Comparison of ENCODE assay signal across 9 mouse cellular contexts in the genomic region with DNA sequence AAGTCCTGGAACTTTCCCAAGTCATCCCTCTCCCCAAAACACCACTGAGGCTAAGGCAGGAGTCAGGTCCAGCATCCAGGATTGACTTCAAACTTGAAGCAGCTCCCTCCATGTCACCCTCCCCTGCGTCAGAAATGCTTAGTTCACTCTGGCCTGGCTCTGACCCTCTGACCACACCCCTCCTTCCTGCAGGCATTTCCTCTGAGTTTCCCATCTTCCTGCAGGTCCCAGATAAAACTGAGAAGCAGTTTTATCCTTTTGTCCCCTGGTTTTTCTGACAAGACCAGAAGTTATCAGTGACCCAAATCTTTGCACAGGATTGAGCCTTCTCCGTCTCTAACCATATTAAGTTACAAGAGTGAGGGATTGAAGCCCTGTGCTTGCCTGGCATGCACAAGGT. TPM values are rescaled to one million over a fixed set of nuclear protein-coding genes. Genes with fewer than 3 reads are reported as not detected.
DNase-seq lines count a peak whose midpoint lies in the region; ATAC-seq lines count a peak whose summit lies in the region.
"Had no signal": no experiment of that assay in that cellular context is flagged by ENCODE, and none has a peak within 500 bp of the region (broad histone marks: within the 10 kb centered on the region; RNA-seq: fewer than 3 reads in every experiment).

No protein-coding gene starts in this region.

- no peaks in the 10 kb centered on the region for H3K4me1 ChIP-seq in embryonic facial prominence, embryonic 11.5 days (ENCODE audit: control insufficient read depth, insufficient read depth, low read length)
- H3K4me1 ChIP-seq in intestine, embryonic 15.5 days (replicated peaks) = peaks cover 3% of the 10 kb centered on the region; the same call in 1 of the 2 replicates
- H3K4me1 ChIP-seq in liver, embryonic 12.5 days = peaks cover 28% of the 10 kb centered on the region

- DNase-seq in adrenal gland, adult (ENCODE audit: inconsistent age in 2 of 2, low spot score in 1 of 2) = peak; percentile 52 to 74
- DNase-seq in adrenal gland, postnatal 25 days = no peak
- DNase-seq in embryonic facial prominence, embryonic 11.5 days (ENCODE audit: low spot score) = peak; percentile 12
- no peak for DNase-seq in cerebellum, postnatal 25 days
- no peak for DNase-seq in neural tube, embryonic 10.5 days (ENCODE audit: extremely low spot score, low spot score)

- no peaks in the 10 kb centered on the region for H3K27me3 ChIP-seq in embryonic facial prominence, embryonic 11.5 days (ENCODE audit: control insufficient read depth, insufficient read depth, low read length)
- no peaks in the 10 kb centered on the region for H3K27me3 ChIP-seq in intestine, embryonic 15.5 days (replicated peaks)
- H3K27me3 ChIP-seq in liver, embryonic 12.5 days (replicated peaks) = peaks cover 15% of the 10 kb centered on the region
- H3K27me3 ChIP-seq: embryonic facial prominence, embryonic 12.5 days had no signal

- H3K9ac ChIP-seq in embryonic facial prominence, embryonic 11.5 days (replicated peaks; ENCODE audit: low read length) = no peak overlapping the region
- no peak overlapping the region for H3K9ac ChIP-seq in intestine, embryonic 15.5 days
- H3K9ac ChIP-seq in liver, embryonic 12.5 days = no peak overlapping the region
- H3K9ac ChIP-seq: embryonic facial prominence, embryonic 12.5 days had no signal

- H3K9me3 ChIP-seq in embryonic facial prominence, embryonic 11.5 days (replicated peaks; ENCODE audit: control insufficient read depth, low read length) = no peaks in the 10 kb centered on the region
- no peaks in the 10 kb centered on the region for H3K9me3 ChIP-seq in intestine, embryonic 15.5 days
- no peaks in the 10 kb centered on the region for H3K9me3 ChIP-seq in liver, embryonic 12.5 days (replicated peaks)
- H3K9me3 ChIP-seq: embryonic facial prominence, embryonic 12.5 days had no signal

- H3K4me3 ChIP-seq in embryonic facial prominence, embryonic 11.5 days (ENCODE audit: low read depth, low read length) = no peak overlapping the region
- H3K4me3 ChIP-seq in intestine, embryonic 15.5 days (replicated peaks) = no peak overlapping the region
- no peak overlapping the region for H3K4me3 ChIP-seq in liver, embryonic 12.5 days
- H3K4me3 ChIP-seq: embryonic facial prominence, embryonic 12.5 days had no signal

- whole genome bisulfite sequencing in embryonic facial prominence, embryonic 11.5 days = 21% methylated on average over 2 of the region's 2 CpGs
- 58% methylated on average over 2 of the region's 2 CpGs for WGBS in intestine, embryonic 15.5 days
- WGBS in liver, embryonic 12.5 days (ENCODE audit: insufficient replicate concordance) = 30% methylated on average over 2 of the region's 2 CpGs

- peak overlapping the region; percentile 43 for H3K27ac ChIP-seq in embryonic facial prominence, embryonic 11.5 days (replicated peaks; ENCODE audit: low read depth, low read length)
- peak overlapping the region; percentile 55; the same call in 1 of the 2 replicates for H3K27ac ChIP-seq in intestine, embryonic 15.5 days
- H3K27ac ChIP-seq in liver, embryonic 12.5 days = 0 out of 2 replicates have a peak overlapping the region, but pooled peaks have one; percentile 36

- no peak for ATAC-seq in embryonic facial prominence, embryonic 11.5 days (replicated peaks; ENCODE audit: insufficient number of reproducible peaks, low FRiP score, low TSS enrichment, low read depth)
- ATAC-seq in intestine, embryonic 15.5 days = no peak
- ATAC-seq in liver, embryonic 12.5 days = no peak
- ATAC-seq in megakaryocyte-erythroid progenitor cell, adult 5-6 weeks (replicated peaks; ENCODE audit: low FRiP score, low TSS enrichment, poor library complexity, severe bottlenecking) = no peak

- no peak overlapping the region for H3K4me2 ChIP-seq in embryonic facial prominence, embryonic 11.5 days (ENCODE audit: low read depth, low read length)
- no peak overlapping the region for H3K4me2 ChIP-seq in intestine, embryonic 15.5 days (replicated peaks)
- H3K4me2 ChIP-seq in liver, embryonic 12.5 days = no peak overlapping the region
- H3K4me2 ChIP-seq: embryonic facial prominence, embryonic 12.5 days had no signal

- H3K36me3 ChIP-seq in embryonic facial prominence, embryonic 11.5 days (replicated peaks; ENCODE audit: control insufficient read depth, insufficient read depth, low read depth, low read length) = no peaks in the 10 kb centered on the region
- no peaks in the 10 kb centered on the region for H3K36me3 ChIP-seq in intestine, embryonic 15.5 days
- no peaks in the 10 kb centered on the region for H3K36me3 ChIP-seq in liver, embryonic 12.5 days

RNA-seq across cellular contexts. Expression of a gene that starts 47.8 kb away (rescaled TPM):
- 2.8 and 2.9 TPM in 2 replicates for total RNA-seq in adrenal gland, postnatal 25 days (2021)
- 5.4 and 5.8 TPM in 2 replicates for polyA plus RNA-seq in embryonic facial prominence, embryonic 11.5 days (2014; fragmentation: Nextera tagmentation; extraction: Ambion mirVana)
- polyA plus RNA-seq in intestine, embryonic 15.5 days (2015; fragmentation: Nextera tagmentation; extraction: Ambion mirVana) = 5.7 and 6.9 TPM in 2 replicates
- polyA plus RNA-seq in liver, embryonic 12.5 days (2016; fragmentation: Nextera tagmentation; extraction: Ambion mirVana) = 1.8 TPM in 2 replicates
- total RNA-seq in megakaryocyte-erythroid progenitor cell, adult 5-6 weeks (2014; fragmentation: Nextera tagmentation) = 0.39 and 1.4 TPM in 2 replicates
- total RNA-seq in megakaryocyte-erythroid progenitor cell, adult 5-6 weeks (2017) = 0.80 and 1.1 TPM in 2 replicates

RNA-seq across cellular contexts. Expression of a gene that starts 50.9 kb away (rescaled TPM):
- not detected in 2 replicates for total RNA-seq in adrenal gland, postnatal 25 days (2021)
- polyA plus RNA-seq in embryonic facial prominence, embryonic 11.5 days (2014; fragmentation: Nextera tagmentation; extraction: Ambion mirVana) = not detected in 2 replicates
- polyA plus RNA-seq in intestine, embryonic 15.5 days (2015; fragmentation: Nextera tagmentation; extraction: Ambion mirVana) = not detected in 2 replicates
- not detected in 2 replicates for polyA plus RNA-seq in liver, embryonic 12.5 days (2016; fragmentation: Nextera tagmentation; extraction: Ambion mirVana)
- total RNA-seq in megakaryocyte-erythroid progenitor cell, adult 5-6 weeks (2014; fragmentation: Nextera tagmentation) = not detected in 2 replicates
- not detected in 2 replicates for total RNA-seq in megakaryocyte-erythroid progenitor cell, adult 5-6 weeks (2017)
- polyA plus RNA-seq: embryonic facial prominence, embryonic 12.5 days had no signal

RNA-seq across cellular contexts. Expression of a gene that starts 53.1 kb away (rescaled TPM):
- not detected in 2 replicates for total RNA-seq in adrenal gland, postnatal 25 days (2021)
- not detected in 2 replicates for polyA plus RNA-seq in embryonic facial prominence, embryonic 11.5 days (2014; fragmentation: Nextera tagmentation; extraction: Ambion mirVana)
- polyA plus RNA-seq in intestine, embryonic 15.5 days (2015; fragmentation: Nextera tagmentation; extraction: Ambion mirVana) = not detected in 2 replicates
- polyA plus RNA-seq in liver, embryonic 12.5 days (2016; fragmentation: Nextera tagmentation; extraction: Ambion mirVana) = not detected in 2 replicates
- not detected in 2 replicates for total RNA-seq in megakaryocyte-erythroid progenitor cell, adult 5-6 weeks (2014; fragmentation: Nextera tagmentation)
- total RNA-seq in megakaryocyte-erythroid progenitor cell, adult 5-6 weeks (2017) = not detected in 2 replicates
- polyA plus RNA-seq: embryonic facial prominence, embryonic 12.5 days had no signal

RNA-seq across cellular contexts. Expression of a gene that starts 58.4 kb away (rescaled TPM):
- not detected in 2 replicates for total RNA-seq in adrenal gland, postnatal 25 days (2021)
- not detected in 2 replicates for polyA plus RNA-seq in embryonic facial prominence, embryonic 11.5 days (2014; fragmentation: Nextera tagmentation; extraction: Ambion mirVana)
- not detected in 2 replicates for polyA plus RNA-seq in intestine, embryonic 15.5 days (2015; fragmentation: Nextera tagmentation; extraction: Ambion mirVana)
- polyA plus RNA-seq in liver, embryonic 12.5 days (2016; fragmentation: Nextera tagmentation; extraction: Ambion mirVana) = not detected in 2 replicates
- not detected in 2 replicates for total RNA-seq in megakaryocyte-erythroid progenitor cell, adult 5-6 weeks (2014; fragmentation: Nextera tagmentation)
- not detected in 2 replicates for total RNA-seq in megakaryocyte-erythroid progenitor cell, adult 5-6 weeks (2017)
- polyA plus RNA-seq: embryonic facial prominence, embryonic 12.5 days had no signal

Comparison
In these comparisons a context has a peak if more than half of its experiments do, and no peak if none do; other contexts are left out.
1. DNase-seq: peak in adrenal gland, adult (2 of 2) and embryonic facial prominence, embryonic 11.5 days (single experiment); none in adrenal gland, postnatal 25 days (single experiment), cerebellum, postnatal 25 days (0 of 2) and neural tube, embryonic 10.5 days (single experiment).
2. Peak in every context shown above with its lines, with median percentiles within 50 percentile points of each other: H3K27ac ChIP-seq.